Mouse (Mus musculus) mouse embryonic stem cell (cell line): ENCODE measurements around the gene Cmtm1.
"Not testable (repeated sequence)": the region's sequence is repeated elsewhere in the genome, so short reads cannot be mapped to it uniquely, and the experiment has no call there.

Source experiments
- in situ Hi-C, 2 experiments: fragments of 300-500 bp; cut with MboI; formaldehyde crosslinking; loops; 1 replicate in 1 of 2; 3 replicates in 1 of 2; pipeline ENCODE4 v1.14.3; 2019 to 2020; ENCODE audit warnings: low sequenced_read_pairs in 2 of 2, low pct_unique_long_range_greater_than_20kb in 1 of 2, mixed read lengths in 1 of 2; ENCODE audit not compliant: unreplicated experiment in 1 of 2

Gene Cmtm1

GRCm38 (mm10) chr8:104309441-104310155, at the start of gene Cmtm1, which contains the start of gene Gm45711:
Gene Cmtm1, minus strand, starts transcription at chr8:104310145.
Gene Gm45711, minus strand, starts transcription at chr8:104310081.
- in situ Hi-C loops, result not testable (repeated sequence)

GRCm38 (mm10) chr8:104358637-104359036, 48.7 kb upstream of the Cmtm1 start:
- in situ Hi-C loops, result no loop called here

GRCm38 (mm10) chr8:104354504-104354903, 44.6 kb upstream of the Cmtm1 start:
- in situ Hi-C loops, result no loop called here

- in situ Hi-C loops, result no loop called here
Measured at GRCm38 (mm10) chr8:104353186-104353585, 43.2 kb upstream of the Cmtm1 start.

- in situ Hi-C loops, result no loop called here
Measured at GRCm38 (mm10) chr8:104350047-104350446, 40.1 kb upstream of the Cmtm1 start.

- in situ Hi-C loops, result no loop called here
Measured at GRCm38 (mm10) chr8:104348971-104349370, 39.0 kb upstream of the Cmtm1 start.

- in situ Hi-C loops, result no loop called here
Measured at GRCm38 (mm10) chr8:104346706-104347105, 36.8 kb upstream of the Cmtm1 start.

- in situ Hi-C loops, result loop anchor here in 1 of 2 experiments (5.0 kb wide), 1 partner anchor 58 kb away; no protein-coding TSS in a partner anchor
Measured at GRCm38 (mm10) chr8:104344622-104345021, 34.7 kb upstream of the Cmtm1 start.

GRCm38 (mm10) chr8:104343957-104344356, 34.0 kb upstream of the Cmtm1 start:
- in situ Hi-C loops, result loop anchor here in 1 of 2 experiments (5.0 kb wide), 1 partner anchor 58 kb away; no protein-coding TSS in a partner anchor

GRCm38 (mm10) chr8:104342426-104342825, 32.5 kb upstream of the Cmtm1 start:
- in situ Hi-C loops, result loop anchor here in 1 of 2 experiments (5.0 kb wide), 1 partner anchor 60 kb away; no protein-coding TSS in a partner anchor

- in situ Hi-C loops, result loop anchor here in 1 of 2 experiments (5.0 kb wide), 1 partner anchor 61 kb away; no protein-coding TSS in a partner anchor
Measured at GRCm38 (mm10) chr8:104341678-104342077, 31.7 kb upstream of the Cmtm1 start.

GRCm38 (mm10) chr8:104341106-104341561, 31.2 kb upstream of the Cmtm1 start:
- in situ Hi-C loops, result loop anchor here in 1 of 2 experiments (5.0 kb wide), 1 partner anchor 61 kb away; no protein-coding TSS in a partner anchor

GRCm38 (mm10) chr8:104340233-104341105, 30.5 kb upstream of the Cmtm1 start:
- in situ Hi-C loops, result loop anchor here in 1 of 2 experiments (5.0 kb wide), 1 partner anchor 62 kb away; no protein-coding TSS in a partner anchor

- in situ Hi-C loops, result loop anchor here in 1 of 2 experiments (5.0 kb wide), 1 partner anchor 62 kb away; no protein-coding TSS in a partner anchor
Measured at GRCm38 (mm10) chr8:104339983-104340232, 30.0 kb upstream of the Cmtm1 start.

- in situ Hi-C loops, result no loop called here
Measured at GRCm38 (mm10) chr8:104339229-104339982, 29.5 kb upstream of the Cmtm1 start, which contains the start of gene Cmtm3. Gene Cmtm3, plus strand, starts transcription at chr8:104339410.

- in situ Hi-C loops, result no loop called here
Measured at GRCm38 (mm10) chr8:104337890-104338289, 27.9 kb upstream of the Cmtm1 start.

GRCm38 (mm10) chr8:104336806-104337205, 26.9 kb upstream of the Cmtm1 start:
- in situ Hi-C loops, result no loop called here

- in situ Hi-C loops, result no loop called here
Measured at GRCm38 (mm10) chr8:104334196-104334595, 24.3 kb upstream of the Cmtm1 start.
